Mouse (Mus musculus): ENCODE results near the gene Gigyf2. TPM values are rescaled to one million over a fixed set of nuclear protein-coding genes. Genes with fewer than 3 reads are reported as not detected.
"Not testable (repeated sequence)": the region's sequence is repeated elsewhere in the genome, so short reads cannot be mapped to it uniquely, and the experiment has no call there.

Gigyf2 gene
- polyA plus RNA-seq, 1 experiment from 2014 or later, result 62.1 TPM

DNA sequence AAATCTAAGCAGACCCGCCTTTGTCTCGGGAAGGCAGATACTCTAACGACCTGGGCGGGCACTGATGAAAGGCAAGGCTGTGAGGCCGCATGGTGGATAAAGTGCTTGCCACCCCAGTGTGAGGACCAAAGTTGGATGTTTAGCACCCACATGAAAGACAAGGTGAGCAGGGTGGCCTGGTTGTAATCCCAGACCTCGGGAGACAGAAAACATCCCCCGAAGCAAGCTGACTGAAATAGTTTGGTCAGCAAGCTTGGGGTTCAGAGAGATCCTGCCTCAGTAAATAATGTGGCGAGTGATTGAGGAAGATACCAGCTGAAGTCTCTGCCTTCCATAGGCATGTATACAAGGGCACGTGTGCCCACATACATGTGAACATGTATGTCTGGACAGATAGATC is 140.7 kb downstream of the Gigyf2 start:
- WGBS, result 81% methylated on average over 9 of the region's 9 CpGs
- no peaks in the 10 kb centered on the region for H3K36me3 ChIP-seq
- H3K27me3 ChIP-seq, result no peaks in the 10 kb centered on the region
- H3K27ac ChIP-seq (replicated peaks), result no peak overlapping the region
- H3K4me2 ChIP-seq, result no peak overlapping the region
- ATAC-seq (ENCODE audit: low FRiP score, low read depth), result no peak
- no peak overlapping the region for H3K9ac ChIP-seq
- no peak overlapping the region for H3K4me3 ChIP-seq
- no peaks in the 10 kb centered on the region for H3K9me3 ChIP-seq
- H3K4me1 ChIP-seq (replicated peaks), result no peaks in the 10 kb centered on the region

DNA sequence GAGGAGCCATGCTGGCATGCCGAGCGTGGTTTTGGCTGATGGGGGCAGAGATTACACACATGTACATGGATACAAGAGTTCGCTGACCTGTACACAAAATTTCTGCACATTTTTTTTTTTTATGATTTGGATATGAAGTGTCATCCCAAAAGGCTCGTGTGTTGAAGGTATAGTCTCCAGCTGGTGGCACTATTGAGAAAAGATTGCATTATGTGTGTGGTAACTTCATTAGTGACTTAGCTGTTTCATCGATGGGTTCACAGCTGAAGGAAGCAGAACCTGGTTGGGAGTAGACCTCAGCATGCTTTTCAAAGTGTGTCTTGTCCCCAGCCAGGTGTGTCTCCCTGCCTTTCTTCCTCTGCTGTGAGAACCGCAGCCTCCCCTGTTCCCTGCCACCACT is 141.5 kb downstream of the Gigyf2 start:
- no peaks in the 10 kb centered on the region for H3K4me1 ChIP-seq (replicated peaks)
- H3K9me3 ChIP-seq, result no peaks in the 10 kb centered on the region
- no peak overlapping the region for H3K4me2 ChIP-seq
- no peaks in the 10 kb centered on the region for H3K36me3 ChIP-seq
- no peak overlapping the region for H3K27ac ChIP-seq (replicated peaks)
- H3K27me3 ChIP-seq, result no peaks in the 10 kb centered on the region
- H3K4me3 ChIP-seq, result no peak overlapping the region
- 73% methylated on average over 6 of the region's 6 CpGs for WGBS
- H3K9ac ChIP-seq, result no peak overlapping the region
- no peak for ATAC-seq (ENCODE audit: low FRiP score, low read depth)

DNA sequence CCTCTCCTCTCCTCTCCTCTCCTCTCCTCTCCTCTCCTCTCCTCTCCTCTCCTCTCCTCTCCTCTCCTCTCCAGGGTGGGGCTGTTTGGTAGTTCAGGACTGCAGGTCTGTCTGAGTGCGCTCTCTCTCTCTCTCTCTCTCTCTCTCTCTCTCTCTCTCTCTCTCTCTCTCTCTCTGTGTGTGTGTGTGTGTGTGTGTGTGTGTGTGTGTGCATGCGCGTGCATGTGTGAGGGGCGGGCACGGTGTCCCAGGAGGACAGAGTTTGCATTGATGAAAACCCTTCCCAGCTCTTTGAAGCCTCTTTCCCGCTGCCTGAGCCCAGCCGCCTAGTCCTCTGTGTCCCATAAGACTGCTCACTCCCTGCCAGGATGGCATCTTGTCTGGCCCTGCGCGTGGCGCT is 143.2 kb downstream of the Gigyf2 start, which contains the start of gene Snorc:
TSS of gene Snorc (plus strand) at position 301 of the 400 bp plus-strand sequence.
- 24% methylated on average over 7 of the region's 10 CpGs for WGBS

DNA sequence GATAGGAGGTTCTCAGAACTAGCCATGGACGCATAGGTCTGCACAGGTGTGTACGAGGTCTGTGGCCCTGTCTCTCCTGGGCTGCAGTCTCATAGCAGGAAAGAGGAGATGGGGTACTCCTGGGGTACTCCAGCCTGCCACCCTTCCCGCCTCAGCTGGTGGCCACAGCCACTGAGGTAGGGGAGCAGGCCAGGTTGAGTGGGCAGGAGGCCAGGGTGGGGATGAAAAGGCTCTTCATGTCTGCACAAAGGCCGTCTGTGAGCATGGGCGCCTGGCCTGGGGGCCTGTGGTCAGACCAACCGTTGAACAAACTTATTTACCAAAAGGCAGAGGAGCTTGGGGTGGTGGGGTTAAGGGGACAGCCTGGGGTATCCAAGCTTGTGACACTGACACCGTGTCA is 145.1 kb downstream of the Gigyf2 start:
- no peak for ATAC-seq (ENCODE audit: low FRiP score, low read depth)
- H3K9ac ChIP-seq, result no peak overlapping the region
- no peak overlapping the region for H3K4me3 ChIP-seq
- 75% methylated on average over 7 of the region's 7 CpGs for WGBS
- no peaks in the 10 kb centered on the region for H3K9me3 ChIP-seq
- no peaks in the 10 kb centered on the region for H3K36me3 ChIP-seq
- no peak overlapping the region for H3K27ac ChIP-seq (replicated peaks)
- peaks cover 10% of the 10 kb centered on the region for H3K4me1 ChIP-seq (replicated peaks)
- H3K27me3 ChIP-seq, result peaks cover 17% of the 10 kb centered on the region; the same call in 1 of the 2 replicates
- no peak overlapping the region for H3K4me2 ChIP-seq

More for the DNA sequence above, 143.2 kb downstream of the Gigyf2 start, which contains the start of gene Snorc:
- not testable (repeated sequence) for H3K27me3 ChIP-seq; H3K36me3 ChIP-seq; H3K27ac ChIP-seq (replicated peaks); H3K4me2 ChIP-seq; H3K9me3 ChIP-seq; H3K9ac ChIP-seq; H3K4me3 ChIP-seq; H3K4me1 ChIP-seq (replicated peaks); ATAC-seq (ENCODE audit: low FRiP score, low read depth)

DNA sequence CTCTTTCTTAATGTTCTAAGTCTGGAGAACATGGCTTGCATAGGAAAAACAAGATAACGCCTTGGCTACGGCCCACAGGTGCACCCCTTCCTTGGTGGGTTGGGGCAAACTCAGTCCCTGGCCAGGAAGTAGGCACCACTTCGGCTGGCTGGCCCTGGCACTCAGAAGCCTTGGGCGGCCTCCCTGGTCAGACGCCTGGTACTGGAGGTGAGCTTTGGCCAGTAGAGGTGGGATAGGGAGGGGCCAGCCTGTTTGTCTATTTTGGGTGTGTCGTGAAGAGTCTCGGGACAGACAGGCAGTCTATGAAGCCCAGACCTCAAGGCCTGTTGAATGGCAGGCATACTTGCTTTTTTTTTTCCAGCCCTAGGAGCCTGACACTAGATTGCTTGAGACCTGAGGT is 145.8 kb downstream of the Gigyf2 start:
- H3K27me3 ChIP-seq, result peaks cover 17% of the 10 kb centered on the region; the same call in 1 of the 2 replicates
- no peaks in the 10 kb centered on the region for H3K36me3 ChIP-seq
- ATAC-seq (ENCODE audit: low FRiP score, low read depth), result no peak
- no peak overlapping the region for H3K4me2 ChIP-seq
- peaks cover 10% of the 10 kb centered on the region for H3K4me1 ChIP-seq (replicated peaks)
- H3K9me3 ChIP-seq, result no peaks in the 10 kb centered on the region
- no peak overlapping the region for H3K4me3 ChIP-seq
- 89% methylated on average over 7 of the region's 7 CpGs for WGBS
- H3K9ac ChIP-seq, result no peak overlapping the region
- no peak overlapping the region for H3K27ac ChIP-seq (replicated peaks)

DNA sequence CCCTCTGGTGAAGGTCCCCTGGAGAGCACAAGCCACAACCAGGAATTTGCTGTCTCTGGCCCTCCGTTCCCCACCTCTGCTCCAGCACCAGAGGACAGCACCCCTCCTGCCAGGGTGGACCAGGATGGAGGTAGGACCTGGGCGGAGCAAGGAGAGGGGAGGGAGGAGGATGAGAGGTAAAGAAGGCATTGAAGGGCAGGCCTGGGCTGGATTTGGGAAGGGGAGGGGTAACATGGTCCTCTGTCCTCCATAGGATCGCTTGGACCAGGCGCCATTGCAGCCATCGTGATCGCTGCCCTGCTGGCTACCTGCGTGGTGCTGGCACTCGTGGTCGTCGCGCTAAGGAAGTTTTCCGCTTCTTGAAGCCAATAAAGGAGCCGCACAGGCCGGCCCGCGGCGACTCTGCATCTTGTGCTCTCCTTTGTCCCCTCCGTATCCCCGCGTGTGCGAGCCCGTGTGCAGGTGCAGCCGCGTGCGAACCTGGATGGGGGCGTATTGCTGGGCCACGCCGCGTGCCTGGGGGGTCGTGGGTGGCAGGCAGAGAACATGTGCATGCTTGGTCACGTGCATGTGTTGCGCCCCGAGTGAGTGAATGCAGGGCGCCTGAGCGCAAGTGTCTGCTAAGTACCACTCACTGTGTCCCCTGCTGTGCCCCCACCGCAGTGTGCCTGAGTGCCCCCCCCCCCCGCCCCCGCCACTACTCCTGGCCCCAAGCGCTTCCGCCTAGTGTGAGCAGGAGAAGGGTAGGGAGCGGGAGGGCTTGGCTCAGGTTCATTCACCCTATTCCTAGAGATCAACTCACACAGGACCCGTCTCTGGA is 148.5 kb downstream of the Gigyf2 start:
- H3K27me3 ChIP-seq, result peaks cover 17% of the 10 kb centered on the region; the same call in 1 of the 2 replicates
- peak overlapping the region; percentile 97 for H3K4me2 ChIP-seq
- no peak overlapping the region for H3K27ac ChIP-seq (replicated peaks)
- peaks cover 10% of the 10 kb centered on the region for H3K4me1 ChIP-seq (replicated peaks)
- peak overlapping the region; percentile 51 for H3K9ac ChIP-seq
- no peaks in the 10 kb centered on the region for H3K36me3 ChIP-seq
- ATAC-seq (ENCODE audit: low FRiP score, low read depth), result peak; percentile 45
- H3K4me3 ChIP-seq, result peak overlapping the region; percentile 43
- no peaks in the 10 kb centered on the region for H3K9me3 ChIP-seq
- 1% methylated on average over 41 of the region's 42 CpGs for WGBS

DNA sequence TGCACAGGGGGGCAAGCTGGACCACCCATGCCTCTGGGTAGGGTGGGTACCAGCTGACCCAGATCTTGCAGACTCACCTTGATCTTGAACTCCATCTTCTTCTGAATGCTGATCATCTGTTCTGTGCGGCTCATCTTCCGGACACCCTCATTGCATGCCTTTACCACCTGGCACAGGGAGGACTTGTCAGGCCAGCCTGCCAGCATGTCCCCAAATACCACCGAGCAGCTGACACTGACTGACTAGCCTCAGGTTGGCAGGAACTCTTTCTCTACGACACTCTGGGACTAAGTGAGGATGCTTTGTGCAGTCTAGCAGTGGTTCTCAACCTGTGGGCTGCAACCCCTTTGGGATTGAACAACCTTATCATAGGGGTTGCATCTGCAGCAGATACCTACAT is 155.7 kb downstream of the Gigyf2 start:
- Histone ChIP-seq H3K4me3 (no peak overlapping the region), H3K36me3 (no peaks in the 10 kb centered on the region), H3K4me1 (replicated peaks) (no peaks in the 10 kb centered on the region), H3K4me2 (no peak overlapping the region), H3K9ac (no peak overlapping the region), H3K27me3 (no peaks in the 10 kb centered on the region), H3K27ac (replicated peaks) (no peak overlapping the region), H3K9me3 (no peaks in the 10 kb centered on the region)
- no peak for ATAC-seq (ENCODE audit: low FRiP score, low read depth)
- WGBS, result 88% methylated on average over 4 of the region's 4 CpGs

DNA sequence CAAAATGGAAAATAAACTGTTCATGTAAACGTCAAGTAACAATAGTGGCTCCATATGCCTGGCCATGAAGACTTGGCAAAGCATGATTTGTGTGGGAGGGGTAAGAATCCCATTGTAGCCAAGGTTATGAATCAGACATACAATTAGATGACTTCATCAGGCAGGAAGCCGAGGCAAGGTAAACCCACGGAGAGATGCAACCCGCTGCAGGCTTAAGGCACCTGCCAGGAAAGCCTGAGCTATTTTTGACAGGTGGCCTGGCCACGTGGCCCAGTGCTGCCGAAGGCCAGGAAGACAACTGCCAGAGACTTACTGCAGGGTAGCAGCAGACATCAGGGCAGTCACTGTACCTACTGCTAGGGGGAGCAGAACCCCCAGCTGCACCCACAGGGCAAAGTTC is 159.6 kb downstream of the Gigyf2 start:
- 67% methylated on average over 6 of the region's 6 CpGs for WGBS
- H3K9ac ChIP-seq, result no peak overlapping the region
- no peak overlapping the region for H3K4me3 ChIP-seq
- no peaks in the 10 kb centered on the region for H3K27me3 ChIP-seq
- no peaks in the 10 kb centered on the region for H3K4me1 ChIP-seq (replicated peaks)
- 0 out of 2 replicates have a peak, but pooled peaks cover 5% of the 10 kb centered on the region for H3K36me3 ChIP-seq
- ATAC-seq (ENCODE audit: low FRiP score, low read depth), result no peak
- H3K9me3 ChIP-seq, result no peaks in the 10 kb centered on the region
- no peak overlapping the region for H3K27ac ChIP-seq (replicated peaks)
- H3K4me2 ChIP-seq, result no peak overlapping the region

DNA sequence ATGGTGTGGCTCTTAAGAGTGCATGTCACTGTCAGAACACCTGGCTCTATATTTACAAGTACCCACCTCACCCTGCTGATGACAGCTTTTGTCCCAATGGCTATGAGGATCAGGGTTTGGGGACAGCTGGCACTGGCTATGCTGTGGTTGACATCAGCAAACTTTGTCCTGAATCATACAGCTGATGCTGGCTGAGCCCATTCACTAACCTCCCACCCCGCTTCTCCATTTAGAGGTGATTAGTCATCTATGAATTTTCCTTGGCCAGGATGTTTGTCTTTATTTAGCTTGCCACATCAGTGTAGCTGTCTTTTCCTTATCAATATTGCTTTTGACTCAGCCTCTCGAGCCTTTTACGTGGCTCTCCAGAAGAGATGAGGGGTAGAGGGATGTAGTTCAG is 165.5 kb downstream of the Gigyf2 start:
- Histone ChIP-seq H3K27me3 (no peaks in the 10 kb centered on the region), H3K4me3 (no peak overlapping the region), H3K4me2 (no peak overlapping the region), H3K9me3 (no peaks in the 10 kb centered on the region), H3K27ac (replicated peaks) (no peak overlapping the region), H3K4me1 (replicated peaks) (no peaks in the 10 kb centered on the region), H3K9ac (no peak overlapping the region), H3K36me3 (0 out of 2 replicates have a peak, but pooled peaks cover 5% of the 10 kb centered on the region)
- ATAC-seq (ENCODE audit: low FRiP score, low read depth), result no peak
- WGBS, result 82% methylated on average over 3 of the region's 3 CpGs

DNA sequence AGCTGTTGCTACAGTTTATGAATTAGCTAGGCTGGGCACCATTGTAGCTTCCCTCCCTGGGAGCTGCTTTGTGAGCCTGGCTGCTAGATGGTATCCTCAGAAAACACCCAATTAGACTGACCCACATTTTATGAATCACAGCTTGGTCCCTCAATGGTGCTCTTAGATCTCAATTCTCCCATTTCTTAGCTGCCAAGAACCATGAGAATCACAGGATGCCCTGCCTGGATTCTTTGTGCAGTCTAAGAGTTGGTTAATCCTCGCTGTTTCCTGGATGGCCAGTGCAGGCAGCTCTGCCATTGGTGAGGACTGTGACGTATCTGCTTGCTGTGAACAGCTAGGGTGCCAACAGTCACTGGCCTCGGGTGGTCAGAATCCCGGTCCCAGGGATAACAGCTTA is 166.7 kb downstream of the Gigyf2 start:
- H3K27ac ChIP-seq (replicated peaks), result no peak overlapping the region
- H3K4me3 ChIP-seq, result no peak overlapping the region
- no peak for ATAC-seq (ENCODE audit: low FRiP score, low read depth)
- H3K9me3 ChIP-seq, result no peaks in the 10 kb centered on the region
- no peaks in the 10 kb centered on the region for H3K36me3 ChIP-seq
- H3K4me2 ChIP-seq, result no peak overlapping the region
- no peak overlapping the region for H3K9ac ChIP-seq
- WGBS, result 87% methylated on average over 4 of the region's 4 CpGs
- no peaks in the 10 kb centered on the region for H3K27me3 ChIP-seq
- H3K4me1 ChIP-seq (replicated peaks), result no peaks in the 10 kb centered on the region
